Mouse (Mus musculus): ENCODE data around the gene Man1b1.

DNA sequence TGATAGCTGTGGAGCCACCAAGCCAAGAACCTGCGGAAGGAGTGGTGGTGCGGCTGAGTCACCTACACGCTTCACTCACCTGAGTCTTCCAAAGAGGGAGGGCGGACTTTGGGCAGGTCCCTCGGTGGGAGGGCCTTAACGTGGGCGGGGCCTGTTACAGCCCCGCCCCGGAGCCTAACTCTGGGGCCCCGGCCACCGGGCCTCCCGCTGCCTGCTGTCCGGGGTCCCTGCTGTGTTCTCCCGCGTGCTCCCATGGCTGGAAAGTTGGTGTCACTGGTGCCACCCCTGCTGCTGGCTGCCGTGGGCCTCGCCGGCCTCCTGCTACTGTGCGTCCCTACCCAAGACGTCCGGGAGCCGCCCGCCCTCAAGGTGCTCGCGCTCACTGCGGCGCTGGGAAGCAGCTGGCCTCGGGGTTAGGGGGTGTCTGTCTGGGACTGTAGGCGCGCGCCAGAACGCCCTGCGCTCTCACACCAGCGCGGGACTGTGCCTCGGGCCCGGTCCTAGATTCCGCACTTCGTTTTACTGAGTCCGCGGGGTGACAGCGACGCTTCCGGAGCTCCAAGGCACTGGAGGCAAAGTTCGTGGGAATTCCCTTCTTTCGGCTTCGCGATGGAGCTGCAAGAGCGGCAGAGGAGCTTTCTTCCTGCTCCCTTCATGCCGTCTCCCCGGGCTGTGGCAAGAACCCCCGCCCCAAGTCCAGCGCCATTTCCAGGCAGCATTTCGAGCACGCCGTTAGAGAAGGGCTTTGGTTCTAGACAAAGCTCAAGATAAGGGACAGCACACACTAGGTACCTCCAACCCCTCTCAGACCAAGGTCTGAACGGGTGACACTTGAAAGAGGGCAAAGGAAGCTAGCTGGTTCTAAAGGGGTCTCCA, 63.8 kb downstream of the Man1b1 start, which contains the start of gene Entpd2:
- TF ChIP-seq POLR2A (IDR thresholded peaks at IDR 0.05; ENCODE audit: borderline replicate concordance, extremely low read depth, low read depth, low read length) = 0 out of 2 replicates have a peak, but pooled peaks have one; percentile 12
- 0 out of 2 replicates have a peak, but pooled peaks have one; percentile 6 for TF ChIP-seq CTCF (IDR thresholded peaks at IDR 0.05; ENCODE audit: insufficient read depth, low read length)

All from lung, adult 2 months (tissue).